Mouse (Mus musculus) intestine, embryonic 14.5 days (tissue): ENCODE results near the gene Mif4gd. TPM values are rescaled to one million over a fixed set of nuclear protein-coding genes. Genes with fewer than 3 reads are reported as not detected.
"Not testable (repeated sequence)": the region's sequence is repeated elsewhere in the genome, so short reads cannot be mapped to it uniquely, and the experiment has no call there.

Source experiments
- ATAC-seq: fragments of 200-750 bp; cut with Nextera tagmentation; replicated peaks from 2 replicates; pipeline ENCODE4 v1.8.0; 2017; ENCODE audit warnings: low read depth, moderate number of reproducible peaks, moderate TSS enrichment, moderate library complexity; ENCODE audit not compliant: low FRiP score, low TSS enrichment
- DNase-seq: peaks from one replicate; pipeline ENCODE4 v3.0.0-alpha.2; 2018; ENCODE audit warnings: low spot score
- H3K27ac ChIP-seq: fragments of 300-500 bp; sonication (generic); 2 replicates; pipeline ENCODE4 v1.5.1; 2014; ENCODE audit warnings: low read depth, mild to moderate bottlenecking, control low read depth
- H3K27me3 ChIP-seq: fragments of 300-500 bp; sonication (generic); replicated peaks from 2 replicates; pipeline ENCODE4 v1.6.1; 2014; ENCODE audit warnings: low read length, control low read depth; ENCODE audit not compliant: control insufficient read depth, insufficient read depth
- H3K36me3 ChIP-seq: fragments of 300-500 bp; sonication (generic); 2 replicates; pipeline ENCODE4 v1.6.1; 2014; ENCODE audit warnings: low read length, control low read depth; ENCODE audit not compliant: control insufficient read depth, insufficient read depth
- H3K4me1 ChIP-seq: fragments of 300-500 bp; sonication (generic); replicated peaks from 2 replicates; pipeline ENCODE4 v1.6.1; 2014; ENCODE audit warnings: low read length, control low read depth, mixed read lengths; ENCODE audit not compliant: control insufficient read depth, insufficient read depth
- H3K4me2 ChIP-seq: fragments of 300-500 bp; sonication (generic); 2 replicates; pipeline ENCODE4 v1.6.1; 2014; ENCODE audit warnings: low read length
- H3K4me3 ChIP-seq: fragments of 300-500 bp; sonication (generic); 2 replicates; pipeline ENCODE4 v1.5.1; 2014; ENCODE audit warnings: low read depth, low read length, control low read depth, mixed read lengths
- H3K9ac ChIP-seq: fragments of 300-500 bp; sonication (generic); 2 replicates; pipeline ENCODE4 v1.6.1; 2014; ENCODE audit warnings: mild to moderate bottlenecking, low read length
- H3K9me3 ChIP-seq: fragments of 300-500 bp; sonication (generic); 2 replicates; pipeline ENCODE4 v1.6.1; 2016; ENCODE audit warnings: low read length, control low read depth; ENCODE audit not compliant: control insufficient read depth
- WGBS: fragments of 180-500 bp; shearing (Covaris S2); extraction: QIAGEN DNeasy Blood & Tissue Kit; methylation state at CpG from one replicate; pipeline ENCODE4 v1.1.7; 2014; 5-methylcytosine and 5-hydroxymethylcytosine counted together
- polyA plus RNA-seq: library from polyadenylated mRNA; unstranded; fragments of >200 nt; fragmentation: Nextera tagmentation; extraction: Ambion mirVana; gene quantifications from 2 replicates; pipeline ENCODE4 v1.2.1, GENCODE M21; 2014

Gene Mif4gd
- polyA plus RNA-seq, 1 experiment from 2014 or later, result 28.3 TPM

GRCm38 (mm10) chr11:115645498-115645897 is 32.7 kb upstream of the Mif4gd start:
- not testable (repeated sequence) for H3K4me1 ChIP-seq, H3K27ac ChIP-seq
- WGBS, result 67% methylated on average over 14 of the region's 14 CpGs

DNA sequence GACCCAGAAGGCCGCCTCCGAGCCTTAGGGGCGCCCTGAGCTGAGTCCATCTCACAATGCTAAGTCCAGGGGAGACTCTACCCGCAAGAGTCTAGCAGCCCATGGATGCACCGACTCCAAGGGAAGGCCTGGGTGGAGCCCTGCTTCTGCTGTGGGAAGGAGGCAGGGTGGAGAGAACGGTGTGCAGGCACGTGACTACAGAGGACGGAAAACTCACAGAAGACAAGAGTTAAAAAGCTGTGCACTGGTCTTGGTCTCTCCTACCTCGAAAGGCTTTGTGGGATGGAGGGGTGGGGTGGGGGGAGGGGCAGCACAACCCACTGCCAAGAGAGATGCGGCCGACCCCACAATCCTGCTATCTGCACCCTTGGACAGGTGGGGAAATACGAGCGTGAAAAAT is 31.5 kb upstream of the Mif4gd start:
- H3K4me2 ChIP-seq, result no peak overlapping the region
- 93% methylated on average over 13 of the region's 13 CpGs for WGBS
- H3K36me3 ChIP-seq, result peaks cover 31% of the 10 kb centered on the region
- no peak overlapping the region for H3K4me3 ChIP-seq
- ATAC-seq (no peak), DNase-seq (no peak)
- no peaks in the 10 kb centered on the region for H3K9me3 ChIP-seq
- no peak overlapping the region for H3K9ac ChIP-seq
- no peak overlapping the region for H3K27ac ChIP-seq
- H3K27me3 ChIP-seq, result no peaks in the 10 kb centered on the region
- H3K4me1 ChIP-seq, result no peaks in the 10 kb centered on the region

More at GRCm38 (mm10) chr11:115645498-115645897, 32.7 kb upstream of the Mif4gd start:
- H3K27me3 ChIP-seq, H3K9me3 ChIP-seq, ATAC-seq, H3K9ac ChIP-seq, H3K4me2 ChIP-seq, DNase-seq, H3K4me3 ChIP-seq: not testable (repeated sequence)
- H3K36me3 ChIP-seq, result peaks cover 39% of the 10 kb centered on the region

GRCm38 (mm10) chr11:115643265-115643664 is 30.5 kb upstream of the Mif4gd start:
- ATAC-seq (no peak), DNase-seq (no peak)
- Histone ChIP-seq H3K9ac (no peak overlapping the region), H3K36me3 (peaks cover 24% of the 10 kb centered on the region), H3K4me2 (no peak overlapping the region), H3K4me1 (no peaks in the 10 kb centered on the region), H3K9me3 (no peaks in the 10 kb centered on the region), H3K27ac (no peak overlapping the region), H3K4me3 (no peak overlapping the region), H3K27me3 (no peaks in the 10 kb centered on the region)
- WGBS, result 71% methylated on average over 10 of the region's 10 CpGs

DNA sequence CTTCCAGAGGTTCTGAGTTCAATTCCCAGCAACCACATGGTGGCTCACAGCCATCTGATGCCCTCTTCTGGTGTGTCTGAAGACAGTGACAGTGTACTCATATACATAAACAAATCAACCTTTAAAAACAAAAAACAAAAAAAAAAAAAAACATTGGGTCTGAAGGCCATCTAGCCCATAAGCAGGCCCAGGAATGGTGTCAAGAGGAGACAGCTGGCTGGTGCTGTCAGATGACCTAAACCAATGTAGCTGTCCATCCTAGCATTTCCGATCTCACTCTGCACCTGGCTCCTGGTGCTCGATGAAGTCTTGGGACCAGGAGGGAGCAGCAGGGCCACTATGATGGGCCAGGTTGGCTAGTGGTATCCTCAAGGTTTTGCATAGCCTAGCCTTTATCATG is 29.9 kb upstream of the Mif4gd start:
- Histone ChIP-seq H3K27ac (no peak overlapping the region), H3K9ac (no peak overlapping the region), H3K4me3 (no peak overlapping the region), H3K4me2 (no peak overlapping the region), H3K27me3 (no peaks in the 10 kb centered on the region), H3K4me1 (no peaks in the 10 kb centered on the region), H3K9me3 (no peaks in the 10 kb centered on the region), H3K36me3 (peaks cover 19% of the 10 kb centered on the region)
- ATAC-seq (no peak), DNase-seq (no peak)
- 92% methylated on average over 2 of the region's 2 CpGs for WGBS

DNA sequence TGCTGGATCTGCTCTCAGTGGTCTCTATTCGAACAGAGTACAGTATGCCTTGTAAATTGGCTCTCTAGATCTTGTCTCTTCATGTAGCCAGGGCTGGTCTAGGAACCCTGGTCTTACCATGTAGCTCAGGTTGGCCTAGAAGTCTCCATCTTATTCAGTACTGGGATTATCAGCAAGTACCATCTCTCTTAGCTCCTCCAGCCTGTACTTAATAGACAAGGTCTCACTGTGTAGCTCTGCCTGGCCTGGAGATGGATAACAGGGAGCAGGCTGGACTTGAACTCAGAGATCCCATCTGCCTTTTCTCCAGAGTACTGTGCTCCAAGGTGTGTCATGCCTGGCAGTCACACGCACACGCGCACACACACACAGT is 28.9 kb upstream of the Mif4gd start:
- no peak overlapping the region for H3K9ac ChIP-seq
- 82% methylated on average over 4 of the region's 4 CpGs for WGBS
- H3K36me3 ChIP-seq, result peaks cover 18% of the 10 kb centered on the region
- no peaks in the 10 kb centered on the region for H3K4me1 ChIP-seq
- no peak overlapping the region for H3K27ac ChIP-seq
- ATAC-seq, result no peak
- H3K27me3 ChIP-seq, result no peaks in the 10 kb centered on the region
- DNase-seq, result no peak
- no peak overlapping the region for H3K4me3 ChIP-seq
- no peaks in the 10 kb centered on the region for H3K9me3 ChIP-seq
- no peak overlapping the region for H3K4me2 ChIP-seq

GRCm38 (mm10) chr11:115640978-115641663 is 28.4 kb upstream of the Mif4gd start:
- no peaks in the 10 kb centered on the region for H3K27me3 ChIP-seq
- WGBS, result 47% methylated on average over 14 of the region's 14 CpGs
- H3K4me3 ChIP-seq, result no peak overlapping the region
- DNase-seq, result no peak
- H3K4me2 ChIP-seq, result no peak overlapping the region
- no peak overlapping the region for H3K27ac ChIP-seq
- H3K4me1 ChIP-seq, result no peaks in the 10 kb centered on the region
- no peak for ATAC-seq
- H3K9ac ChIP-seq, result no peak overlapping the region
- H3K36me3 ChIP-seq, result peaks cover 13% of the 10 kb centered on the region
- H3K9me3 ChIP-seq, result no peaks in the 10 kb centered on the region

- no peaks in the 10 kb centered on the region for H3K9me3 ChIP-seq
- H3K4me2 ChIP-seq, result no peak overlapping the region
- H3K36me3 ChIP-seq, result peaks cover 13% of the 10 kb centered on the region
- no peak for DNase-seq
- H3K27ac ChIP-seq, result no peak overlapping the region
- 78% methylated on average over 3 of the region's 4 CpGs for WGBS
- H3K4me3 ChIP-seq, result no peak overlapping the region
- no peaks in the 10 kb centered on the region for H3K27me3 ChIP-seq
- no peaks in the 10 kb centered on the region for H3K4me1 ChIP-seq
- H3K9ac ChIP-seq, result no peak overlapping the region
- ATAC-seq, result no peak
These were observed 27.6 kb upstream of the Mif4gd start for GRCm38 (mm10) chr11:115640311-115640828.

DNA sequence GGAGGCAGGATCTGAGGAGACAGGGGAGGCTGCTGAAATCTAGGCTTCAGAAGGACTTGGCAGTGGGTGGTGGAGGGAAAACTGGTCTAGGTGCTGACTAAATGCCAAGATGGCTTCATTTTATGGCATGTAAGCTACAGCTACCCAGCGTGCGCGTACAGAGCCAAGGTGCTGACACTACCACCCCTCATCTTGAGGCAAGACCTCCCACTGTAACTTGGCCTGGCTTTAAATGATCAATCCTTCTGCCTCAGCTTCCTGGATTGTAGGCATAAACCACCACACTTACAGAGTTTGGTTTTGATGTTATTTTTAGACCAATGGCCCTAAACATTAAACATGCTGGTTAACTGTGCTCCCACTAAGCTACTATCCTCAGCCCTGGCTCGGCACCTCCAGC is 26.8 kb upstream of the Mif4gd start:
- no peak overlapping the region for H3K9ac ChIP-seq
- peaks cover 13% of the 10 kb centered on the region for H3K36me3 ChIP-seq
- no peak for DNase-seq
- no peaks in the 10 kb centered on the region for H3K27me3 ChIP-seq
- no peaks in the 10 kb centered on the region for H3K9me3 ChIP-seq
- ATAC-seq, result no peak
- WGBS, result 83% methylated on average over 4 of the region's 4 CpGs
- H3K4me3 ChIP-seq, result no peak overlapping the region
- no peak overlapping the region for H3K4me2 ChIP-seq
- H3K4me1 ChIP-seq, result no peaks in the 10 kb centered on the region
- no peak overlapping the region for H3K27ac ChIP-seq
